Mouse (Mus musculus): ENCODE data around the gene Emid1.

GRCm38 (mm10) chr11:5100283-5100682 lies 51.8 kb downstream of the Emid1 start:
- TF ChIP-seq CTCF (IDR thresholded peaks at IDR 0.05; ENCODE audit: borderline replicate concordance, control insufficient read depth, extremely low read depth, insufficient read depth, low read length, poor library complexity) (no peak), POLR2A (IDR thresholded peaks at IDR 0.05; ENCODE audit: control insufficient read depth, extremely low read depth, insufficient read depth, low read length, poor library complexity) (no peak)
